Mouse (Mus musculus): Measurements from ENCODE around the gene Mylpf.

The Mylpf gene

GRCm38 (mm10) chr7:127208553-127209438 is at the start of gene Mylpf:
Gene Mylpf, plus strand, starts transcription at chr7:127208890.
- peak; percentile 99 for DNase-seq (ENCODE audit: low read depth, low spot score)

- no peak for DNase-seq (ENCODE audit: low read depth, low spot score)
Observed at GRCm38 (mm10) chr7:127162546-127162945, 46.1 kb upstream of the Mylpf start.

- DNase-seq (ENCODE audit: low read depth, low spot score), result no peak
Observed at GRCm38 (mm10) chr7:127164002-127164401, 44.7 kb upstream of the Mylpf start.

- DNase-seq (ENCODE audit: low read depth, low spot score), result no peak
Observed at GRCm38 (mm10) chr7:127165607-127166493, 42.8 kb upstream of the Mylpf start.

- no peak for DNase-seq (ENCODE audit: low read depth, low spot score)
Observed at GRCm38 (mm10) chr7:127166501-127166900, 42.2 kb upstream of the Mylpf start.

- no peak for DNase-seq (ENCODE audit: low read depth, low spot score)
Observed at GRCm38 (mm10) chr7:127176937-127177336, 31.8 kb upstream of the Mylpf start.

GRCm38 (mm10) chr7:127180783-127181182 is 27.9 kb upstream of the Mylpf start:
- DNase-seq (ENCODE audit: low read depth, low spot score), result no peak

GRCm38 (mm10) chr7:127181724-127182123 is 27.0 kb upstream of the Mylpf start:
- peak; percentile 68 for DNase-seq (ENCODE audit: low read depth, low spot score)

- no peak for DNase-seq (ENCODE audit: low read depth, low spot score)
Observed at GRCm38 (mm10) chr7:127183345-127183744, 25.3 kb upstream of the Mylpf start.

- peak; percentile 84 for DNase-seq (ENCODE audit: low read depth, low spot score)
Observed at GRCm38 (mm10) chr7:127183828-127184227, 24.9 kb upstream of the Mylpf start.

GRCm38 (mm10) chr7:127184720-127185119 is 24.0 kb upstream of the Mylpf start:
- no peak for DNase-seq (ENCODE audit: low read depth, low spot score)

- DNase-seq (ENCODE audit: low read depth, low spot score), result peak; percentile 76
Observed at GRCm38 (mm10) chr7:127185601-127186000, 23.1 kb upstream of the Mylpf start.

GRCm38 (mm10) chr7:127187351-127187750 is 21.3 kb upstream of the Mylpf start:
- DNase-seq (ENCODE audit: low read depth, low spot score), result peak; percentile 75

GRCm38 (mm10) chr7:127188305-127189276 is 20.1 kb upstream of the Mylpf start:
- DNase-seq (ENCODE audit: low read depth, low spot score), result peak; percentile 38

GRCm38 (mm10) chr7:127190672-127191071 is 18.0 kb upstream of the Mylpf start:
- DNase-seq (ENCODE audit: low read depth, low spot score), result no peak

GRCm38 (mm10) chr7:127192989-127193388 is 15.7 kb upstream of the Mylpf start:
- no peak for DNase-seq (ENCODE audit: low read depth, low spot score)

- no peak for DNase-seq (ENCODE audit: low read depth, low spot score)
Observed at GRCm38 (mm10) chr7:127194011-127194632, 14.6 kb upstream of the Mylpf start.

GRCm38 (mm10) chr7:127194633-127195029 is 14.1 kb upstream of the Mylpf start:
- peak; percentile 74 for DNase-seq (ENCODE audit: low read depth, low spot score)

GRCm38 (mm10) chr7:127195544-127196295 is 13.0 kb upstream of the Mylpf start, which contains the start of gene Cd2bp2:
Gene Cd2bp2, minus strand, starts transcription at chr7:127196050.
- DNase-seq (ENCODE audit: low read depth, low spot score), result peak; percentile 99

- peak; percentile 39 for DNase-seq (ENCODE audit: low read depth, low spot score)
Observed at GRCm38 (mm10) chr7:127196484-127196883, 12.2 kb upstream of the Mylpf start.
